In the genomic region with DNA sequence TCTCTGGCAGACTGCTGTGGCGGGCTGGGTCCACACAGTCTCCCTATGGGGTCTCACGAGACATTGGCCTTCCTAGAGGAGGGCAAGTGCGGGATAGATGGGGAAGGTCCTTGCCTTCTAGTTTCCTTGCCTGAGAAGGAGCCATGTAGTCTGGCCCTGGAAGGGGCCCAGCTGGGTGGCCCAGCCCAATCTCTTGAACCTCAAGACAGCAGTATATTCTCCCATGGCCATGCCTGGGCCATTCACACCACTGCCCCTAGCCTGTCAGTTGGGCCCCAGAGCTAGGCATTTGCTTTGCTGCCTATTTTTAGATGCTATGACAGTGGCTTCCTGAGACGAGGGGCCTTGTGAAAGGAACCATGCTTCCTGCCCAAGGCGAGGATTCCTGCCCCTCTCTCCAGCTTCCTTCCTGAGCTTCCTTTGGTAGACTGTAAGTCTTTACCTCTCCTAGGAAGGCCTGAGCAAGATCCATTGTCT, we compare ENCODE assay signal across 7 mouse cellular contexts. TPM values are rescaled to one million over a fixed set of nuclear protein-coding genes. Genes with fewer than 3 reads are reported as not detected.
A peak's percentile ranks its signal among the peaks of the same experiment; 100 is the strongest.
DNase-seq lines count a peak whose midpoint lies in the region; ATAC-seq and TF ChIP-seq lines count a peak whose summit lies in the region.

No protein-coding gene starts in this region.

- ATAC-seq in heart, embryonic 16.5 days (replicated peaks; ENCODE audit: extremely low read depth, insufficient read depth, low FRiP score), result peak; percentile 69
- no peak for ATAC-seq in limb, embryonic 13.5 days (ENCODE audit: low FRiP score, low read depth)

- no peaks in the 10 kb centered on the region for H3K9me3 ChIP-seq in heart, embryonic 16.5 days (replicated peaks; ENCODE audit: control insufficient read depth, low read length)
- H3K9me3 ChIP-seq in limb, embryonic 13.5 days, result no peaks in the 10 kb centered on the region

- no peak for DNase-seq in thymus, adult 2 months
- no peak for DNase-seq in thymus, postnatal 14 days
- DNase-seq in adipocyte (ENCODE audit: low spot score), result no peak
- DNase-seq in frontal cortex, postnatal 25 days (ENCODE audit: low spot score in 2 of 2), result no peak
- DNase-seq in urinary bladder, postnatal 25 days (ENCODE audit: low spot score), result no peak

- H3K4me1 ChIP-seq in thymus, adult 2 months (replicated peaks; ENCODE audit: control insufficient read depth, insufficient read depth, low read length), result peaks cover 37% of the 10 kb centered on the region
- peaks cover 74% of the 10 kb centered on the region for H3K4me1 ChIP-seq in heart, embryonic 16.5 days (ENCODE audit: control insufficient read depth, insufficient read depth, low read length)
- peaks cover 59% of the 10 kb centered on the region for H3K4me1 ChIP-seq in limb, embryonic 13.5 days

- 42% methylated on average over 5 of the region's 5 CpGs for WGBS in thymus, adult 2 months
- 20% methylated on average over 5 of the region's 5 CpGs for WGBS in heart, embryonic 16.5 days
- 72% methylated on average over 5 of the region's 5 CpGs for WGBS in limb, embryonic 13.5 days

- no peak for TF ChIP-seq POLR2A in thymus, adult 2 months (IDR thresholded peaks at IDR 0.05; ENCODE audit: control insufficient read depth, extremely low read depth, insufficient read depth, low read length, poor library complexity)

- no peak for TF ChIP-seq CTCF in thymus, adult 2 months (IDR thresholded peaks at IDR 0.05; ENCODE audit: borderline replicate concordance, control insufficient read depth, extremely low read depth, insufficient read depth, low read length, poor library complexity)

- peaks cover 9% of the 10 kb centered on the region for H3K36me3 ChIP-seq in thymus, adult 2 months (ENCODE audit: control insufficient read depth, insufficient read depth, low read length)
- H3K36me3 ChIP-seq in heart, embryonic 16.5 days (ENCODE audit: control insufficient read depth, insufficient read depth), result peaks cover 25% of the 10 kb centered on the region
- H3K36me3 ChIP-seq in limb, embryonic 13.5 days, result peaks cover 76% of the 10 kb centered on the region

- H3K4me3 ChIP-seq in thymus, adult 2 months (ENCODE audit: control insufficient read depth, insufficient read depth, low read length), result no peak overlapping the region
- H3K4me3 ChIP-seq in heart, embryonic 16.5 days (ENCODE audit: low read length), result peak overlapping the region; percentile 13
- no peak overlapping the region for H3K4me3 ChIP-seq in limb, embryonic 13.5 days

- H3K4me2 ChIP-seq in heart, embryonic 16.5 days (ENCODE audit: low read depth, low read length), result peak overlapping the region; percentile 94
- peak overlapping the region; percentile 23; the same call in 1 of the 2 replicates for H3K4me2 ChIP-seq in limb, embryonic 13.5 days (replicated peaks)

- peak overlapping the region; percentile 69 for H3K9ac ChIP-seq in heart, embryonic 16.5 days (ENCODE audit: low read length)
- peak overlapping the region; percentile 35; the same call in 1 of the 2 replicates for H3K9ac ChIP-seq in limb, embryonic 13.5 days

- H3K27ac ChIP-seq in thymus, adult 2 months (ENCODE audit: control insufficient read depth, insufficient read depth, low read length), result peak overlapping the region; percentile 12; the same call in 1 of the 2 replicates
- H3K27ac ChIP-seq in heart, embryonic 16.5 days (ENCODE audit: low read length), result peak overlapping the region; percentile 99
- peak overlapping the region; percentile 45; the same call in 1 of the 2 replicates for H3K27ac ChIP-seq in limb, embryonic 13.5 days

- no peaks in the 10 kb centered on the region for H3K27me3 ChIP-seq in thymus, adult 2 months (ENCODE audit: control insufficient read depth, insufficient read depth, low read length)
- H3K27me3 ChIP-seq in heart, embryonic 16.5 days (ENCODE audit: control insufficient read depth, insufficient read depth, low read length), result no peaks in the 10 kb centered on the region
- H3K27me3 ChIP-seq in limb, embryonic 13.5 days, result no peaks in the 10 kb centered on the region

RNA-seq across cellular contexts. Expression of gene Cd81, which starts 5.7 kb away (rescaled TPM):
- 249 and 255 TPM in 2 replicates for polyA plus RNA-seq in thymus, adult 2 months (2012; rRNA removed)
- polyA plus RNA-seq in heart, embryonic 16.5 days (2015; fragmentation: Nextera tagmentation; extraction: Ambion mirVana), result 878 and 900 TPM in 2 replicates
- polyA plus RNA-seq in limb, embryonic 13.5 days (2015; fragmentation: Nextera tagmentation; extraction: Ambion mirVana), result 532 and 537 TPM in 2 replicates

RNA-seq across cellular contexts. Expression of gene Tssc4, which starts 10.8 kb away (rescaled TPM):
- polyA plus RNA-seq in thymus, adult 2 months (2012; rRNA removed), result 155 and 157 TPM in 2 replicates
- polyA plus RNA-seq in heart, embryonic 16.5 days (2015; fragmentation: Nextera tagmentation; extraction: Ambion mirVana), result 59.2 and 61.5 TPM in 2 replicates
- polyA plus RNA-seq in limb, embryonic 13.5 days (2015; fragmentation: Nextera tagmentation; extraction: Ambion mirVana), result 112 and 115 TPM in 2 replicates

RNA-seq across cellular contexts. Expression of gene Trpm5, which starts 36.2 kb away (rescaled TPM):
- polyA plus RNA-seq in thymus, adult 2 months (2012; rRNA removed), result 2.9 and 4.5 TPM in 2 replicates
- polyA plus RNA-seq in heart, embryonic 16.5 days (2015; fragmentation: Nextera tagmentation; extraction: Ambion mirVana), result 3.1 and 3.7 TPM in 2 replicates
- 20.9 and 22.1 TPM in 2 replicates for polyA plus RNA-seq in limb, embryonic 13.5 days (2015; fragmentation: Nextera tagmentation; extraction: Ambion mirVana)

RNA-seq across cellular contexts. Expression of gene Kcnq1, which starts 47.9 kb away (rescaled TPM):
- polyA plus RNA-seq in thymus, adult 2 months (2012; rRNA removed), result 2.3 and 4.6 TPM in 2 replicates
- 34.6 and 34.9 TPM in 2 replicates for polyA plus RNA-seq in heart, embryonic 16.5 days (2015; fragmentation: Nextera tagmentation; extraction: Ambion mirVana)
- 0.61 and 0.87 TPM in 2 replicates for polyA plus RNA-seq in limb, embryonic 13.5 days (2015; fragmentation: Nextera tagmentation; extraction: Ambion mirVana)

RNA-seq across cellular contexts. Expression of gene Tspan32, which starts 53.4 kb away (rescaled TPM):
- polyA plus RNA-seq in thymus, adult 2 months (2012; rRNA removed), result 78.8 and 92.3 TPM in 2 replicates
- 2.5 and 2.9 TPM in 2 replicates for polyA plus RNA-seq in heart, embryonic 16.5 days (2015; fragmentation: Nextera tagmentation; extraction: Ambion mirVana)
- 3.4 and 5.2 TPM in 2 replicates for polyA plus RNA-seq in limb, embryonic 13.5 days (2015; fragmentation: Nextera tagmentation; extraction: Ambion mirVana)

Comparison
In these comparisons a context has a peak if more than half of its experiments do, and no peak if none do; other contexts are left out.
1. H3K27ac ChIP-seq: peak in every context shown above with its lines; median percentile 99 in heart, embryonic 16.5 days; 45 in limb, embryonic 13.5 days; 12 in thymus, adult 2 months.